Mouse (Mus musculus) bone marrow macrophage, adult 2 months (primary cell): ENCODE measurements around the gene Itga8.

Experiments used
- CTCF ChIP-seq: IDR thresholded peaks from 2 replicates; pipeline ENCODE4 v1.5.1; 2012; ENCODE audit warnings: low read depth, mild to moderate bottlenecking, low read length, moderate library complexity
- POLR2A ChIP-seq: IDR thresholded peaks from 2 replicates; pipeline ENCODE4 v1.6.1; 2012; ENCODE audit warnings: mild to moderate bottlenecking, low read depth, low read length, borderline replicate concordance

- TF ChIP-seq CTCF (no peak), POLR2A (no peak)
Measured at GRCm38 (mm10) chr2:12060034-12060723, 241.5 kb downstream of the Itga8 start.
